Mouse (Mus musculus) urinary bladder, postnatal 25 days (tissue): ENCODE measurements around the gene Tagln2.

Experiments used
- DNase-seq: peaks from one replicate; pipeline ENCODE4 v3.0.0; 2022; ENCODE audit warnings: low spot score

Gene Tagln2

GRCm38 (mm10) chr1:172503111-172503997 lies 3.5 kb downstream of the Tagln2 start:
- DNase-seq: peak; percentile 52

GRCm38 (mm10) chr1:172504756-172505155 lies 4.9 kb downstream of the Tagln2 start:
- DNase-seq: no peak

- DNase-seq: no peak
These were observed 7.2 kb downstream of the Tagln2 start for GRCm38 (mm10) chr1:172507001-172507400.

DNA sequence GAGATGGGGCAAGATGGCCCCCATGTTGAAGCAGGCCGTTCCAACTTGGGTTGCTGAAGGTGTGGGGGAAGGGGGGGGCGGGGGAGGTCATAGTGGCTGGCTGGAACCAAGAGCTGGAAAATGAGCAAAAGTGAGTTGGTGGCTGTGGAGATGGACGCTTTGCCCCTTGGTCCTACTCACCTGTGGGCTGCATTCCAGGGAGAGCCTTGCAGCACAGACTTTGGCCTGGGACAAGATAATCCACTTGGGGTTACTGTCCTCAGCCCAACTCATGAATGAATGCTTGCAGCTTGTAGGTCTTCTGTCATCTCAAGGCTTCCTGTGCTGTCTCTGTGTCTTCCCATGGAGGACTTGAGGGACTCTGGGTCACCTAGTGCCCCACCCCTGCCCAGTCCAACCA lies 7.9 kb downstream of the Tagln2 start:
- DNase-seq: no peak

DNA sequence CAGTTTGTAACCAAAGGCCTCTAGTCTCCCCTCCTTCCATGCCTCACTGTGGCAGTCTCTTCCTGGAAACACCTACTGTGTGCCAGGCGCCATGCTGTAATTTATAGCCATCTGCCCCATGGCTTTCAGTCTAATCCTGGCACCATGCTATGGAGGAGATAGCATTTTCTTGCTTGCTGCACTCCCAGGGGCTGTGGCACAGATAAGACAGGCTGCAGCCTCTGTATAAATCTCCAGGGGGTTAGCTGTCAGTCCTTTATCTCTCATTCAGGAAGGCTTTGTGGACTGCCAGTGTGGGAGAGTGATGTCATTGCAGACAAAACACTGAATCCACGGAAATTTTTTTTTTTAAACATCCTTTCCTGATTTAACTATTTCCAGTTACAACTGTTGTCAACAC lies 8.3 kb downstream of the Tagln2 start:
- DNase-seq: no peak

DNA sequence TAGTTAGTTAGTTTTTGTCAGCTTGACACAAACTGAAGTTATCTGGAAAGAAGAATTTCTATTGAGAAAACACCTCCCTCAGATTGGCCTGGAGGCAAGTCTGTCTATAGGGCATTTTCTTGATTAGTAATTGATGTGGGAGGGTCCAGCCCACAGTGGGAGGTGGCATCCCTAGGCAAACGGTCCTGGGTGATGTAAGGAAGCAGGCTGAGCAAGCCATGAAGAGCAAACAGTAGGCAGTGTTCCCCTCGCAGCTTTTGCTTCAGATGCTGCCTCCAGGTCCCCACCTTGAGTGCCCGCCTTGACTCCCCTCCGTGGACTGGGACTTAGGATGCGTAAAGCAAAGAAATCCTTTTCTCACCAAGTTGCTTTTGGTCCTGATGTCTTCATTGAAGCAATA lies 9.4 kb downstream of the Tagln2 start:
- no peak for DNase-seq

DNA sequence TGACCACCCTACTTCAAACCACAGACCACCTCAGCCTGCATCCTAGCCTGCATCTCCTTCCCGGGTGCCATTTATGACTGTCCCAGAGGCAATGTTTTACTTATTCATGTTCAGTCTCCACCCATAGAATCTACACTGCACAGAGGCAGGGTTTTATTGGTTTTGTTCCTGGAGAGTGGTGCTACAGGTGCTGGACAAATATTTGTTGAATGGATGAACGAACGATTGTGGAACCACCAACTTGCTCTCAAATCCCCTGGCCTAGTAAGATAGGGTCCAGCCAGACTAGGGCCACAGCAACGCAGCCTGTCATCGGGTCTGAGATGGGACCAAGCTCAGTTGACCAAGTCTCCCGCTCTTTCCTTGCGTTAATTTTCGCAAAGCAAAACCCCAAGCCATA lies 10.1 kb downstream of the Tagln2 start:
- DNase-seq: no peak

DNA sequence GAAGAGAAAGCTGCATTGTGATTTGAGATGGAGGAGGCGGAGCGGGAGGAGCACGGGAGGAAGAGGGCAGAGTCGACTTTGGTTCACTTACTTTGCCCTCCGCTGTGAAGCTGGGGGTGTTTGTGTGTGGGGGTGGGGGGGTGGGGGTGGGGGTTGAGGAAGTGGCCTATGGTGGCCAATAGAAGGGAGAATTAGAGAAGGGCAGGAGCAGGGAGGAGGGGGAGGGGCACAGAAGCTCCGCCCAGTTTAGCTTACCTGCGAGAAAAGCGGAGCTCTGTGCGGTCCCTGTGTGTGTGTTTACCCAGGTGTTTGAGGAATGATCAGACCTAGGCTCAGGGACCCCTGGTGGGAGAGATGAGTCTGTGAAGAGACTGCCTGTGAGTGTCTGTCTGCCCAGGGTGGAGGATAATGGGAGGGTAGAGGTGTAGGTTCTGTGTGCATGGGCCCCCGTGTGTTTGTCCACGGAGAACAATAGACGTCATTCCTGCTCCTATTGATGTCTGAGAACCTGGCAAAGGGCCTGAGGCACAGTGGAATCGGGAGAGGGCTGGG lies 10.7 kb downstream of the Tagln2 start:
- no peak for DNase-seq

DNA sequence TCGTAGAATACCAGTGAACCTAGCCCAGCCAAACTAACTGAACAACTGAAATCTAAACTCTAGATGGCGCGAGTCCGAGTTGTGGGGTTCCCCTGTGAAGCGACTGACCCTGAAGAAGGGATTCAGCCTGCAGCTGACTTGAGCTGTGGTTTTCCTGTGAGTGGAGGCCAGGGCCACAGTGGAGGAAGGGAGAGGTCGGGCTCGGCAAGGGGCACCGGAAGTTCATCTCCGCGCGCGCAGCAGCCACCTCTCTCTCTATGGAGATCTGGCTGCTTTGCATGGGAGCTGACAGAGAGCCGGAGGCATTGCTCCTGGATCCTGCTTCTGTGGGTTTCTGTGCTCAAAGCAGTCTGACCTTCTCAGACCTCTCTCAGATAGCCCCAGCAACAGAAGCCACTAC lies 13.1 kb downstream of the Tagln2 start:
- DNase-seq: no peak

DNA sequence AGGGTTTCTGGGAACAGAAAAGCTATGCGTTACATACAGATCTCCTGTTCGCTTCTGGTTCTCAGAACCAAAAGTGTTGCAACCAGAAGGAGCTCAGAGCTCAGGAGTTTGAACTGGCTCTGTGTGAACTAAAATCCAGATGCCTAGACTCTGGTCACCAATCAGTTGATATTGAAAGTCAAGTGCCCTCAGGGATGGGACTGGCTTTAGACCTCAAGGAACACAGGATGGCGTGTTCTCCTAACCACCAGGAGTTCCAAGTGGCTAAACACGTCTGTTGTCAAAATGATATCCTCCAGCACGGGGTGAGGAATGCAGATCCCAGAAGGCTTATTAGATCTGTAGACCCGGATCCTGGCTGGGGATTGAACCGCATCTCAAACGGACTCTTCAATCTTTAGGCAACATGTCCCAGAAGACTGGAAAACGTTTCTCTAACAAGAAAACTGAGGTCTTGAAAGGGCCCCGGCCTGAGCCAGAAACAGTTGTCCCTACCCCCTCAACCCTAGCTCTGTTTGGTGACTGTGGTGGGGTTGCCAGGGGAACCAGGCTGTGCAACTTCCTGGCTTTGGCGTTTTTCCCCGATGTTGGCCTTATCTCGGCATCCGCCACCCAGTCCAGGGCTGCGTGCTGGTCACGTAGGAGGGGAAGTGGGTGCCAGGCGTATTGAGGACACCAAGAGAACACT lies 13.8 kb downstream of the Tagln2 start:
- DNase-seq: no peak

DNA sequence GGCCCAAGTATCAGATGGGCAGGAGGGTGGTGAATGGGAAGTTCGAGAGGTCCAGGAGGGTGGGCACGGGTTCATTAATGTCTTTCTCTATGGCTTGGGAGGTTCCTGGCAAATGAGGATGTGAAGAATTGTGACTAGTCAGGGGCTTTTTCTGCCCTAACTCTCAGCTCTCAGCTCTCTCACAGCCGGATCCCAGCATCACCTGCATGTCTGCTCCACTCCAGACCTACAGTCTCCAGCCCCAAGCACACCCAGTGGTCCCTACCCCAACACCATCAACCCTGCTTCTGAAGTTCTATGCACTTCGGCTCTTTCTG lies 14.3 kb downstream of the Tagln2 start:
- DNase-seq: no peak

DNA sequence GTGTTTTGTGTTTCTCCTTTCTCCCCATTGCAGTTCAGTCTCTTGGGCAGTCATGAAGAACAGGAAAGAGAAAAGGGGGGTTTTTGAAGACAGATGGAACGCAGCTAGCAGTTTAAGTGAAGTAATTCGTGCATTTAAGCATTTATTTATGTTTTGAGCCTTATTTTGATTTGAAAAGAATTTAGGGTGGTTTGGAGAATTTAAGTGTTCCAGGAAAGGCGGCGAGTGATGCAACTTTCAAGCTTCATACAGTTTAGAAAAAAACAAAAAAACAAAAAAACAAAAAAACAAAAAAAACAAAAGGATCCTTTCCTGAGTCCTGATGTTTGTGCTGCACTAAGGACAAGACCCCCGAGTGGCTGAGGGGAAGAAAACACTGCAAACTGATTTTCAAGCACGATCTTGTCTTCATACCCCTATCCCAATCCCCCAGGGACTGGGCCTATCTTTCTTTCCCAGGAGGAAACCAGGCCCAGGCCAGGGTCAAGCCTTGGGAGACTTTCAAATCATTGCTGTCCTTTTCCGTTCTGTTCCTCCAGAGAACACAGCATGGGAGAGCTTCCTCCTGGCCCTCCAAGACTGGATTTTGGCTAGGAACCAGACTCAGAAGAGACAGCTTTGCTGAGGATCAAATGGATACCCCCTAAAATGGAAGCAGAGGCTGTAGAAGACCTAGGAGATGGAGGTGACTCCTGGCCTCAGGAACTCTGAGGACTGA lies 14.9 kb downstream of the Tagln2 start:
- DNase-seq: no peak

GRCm38 (mm10) chr1:172515396-172515795 lies 15.5 kb downstream of the Tagln2 start:
- no peak for DNase-seq

GRCm38 (mm10) chr1:172518013-172518412 lies 18.2 kb downstream of the Tagln2 start:
- DNase-seq: no peak

- DNase-seq: no peak
These were observed 19.8 kb downstream of the Tagln2 start for GRCm38 (mm10) chr1:172519644-172520043.

- peak; percentile 66 for DNase-seq
These were observed 21.0 kb downstream of the Tagln2 start, which contains the start of gene Cfap45 for GRCm38 (mm10) chr1:172520576-172521440. Cfap45 (plus strand) TSS chr1:172520801.

GRCm38 (mm10) chr1:172522524-172522923 lies 22.7 kb downstream of the Tagln2 start:
- DNase-seq: no peak

GRCm38 (mm10) chr1:172523699-172524101 lies 23.9 kb downstream of the Tagln2 start:
- DNase-seq: no peak

DNA sequence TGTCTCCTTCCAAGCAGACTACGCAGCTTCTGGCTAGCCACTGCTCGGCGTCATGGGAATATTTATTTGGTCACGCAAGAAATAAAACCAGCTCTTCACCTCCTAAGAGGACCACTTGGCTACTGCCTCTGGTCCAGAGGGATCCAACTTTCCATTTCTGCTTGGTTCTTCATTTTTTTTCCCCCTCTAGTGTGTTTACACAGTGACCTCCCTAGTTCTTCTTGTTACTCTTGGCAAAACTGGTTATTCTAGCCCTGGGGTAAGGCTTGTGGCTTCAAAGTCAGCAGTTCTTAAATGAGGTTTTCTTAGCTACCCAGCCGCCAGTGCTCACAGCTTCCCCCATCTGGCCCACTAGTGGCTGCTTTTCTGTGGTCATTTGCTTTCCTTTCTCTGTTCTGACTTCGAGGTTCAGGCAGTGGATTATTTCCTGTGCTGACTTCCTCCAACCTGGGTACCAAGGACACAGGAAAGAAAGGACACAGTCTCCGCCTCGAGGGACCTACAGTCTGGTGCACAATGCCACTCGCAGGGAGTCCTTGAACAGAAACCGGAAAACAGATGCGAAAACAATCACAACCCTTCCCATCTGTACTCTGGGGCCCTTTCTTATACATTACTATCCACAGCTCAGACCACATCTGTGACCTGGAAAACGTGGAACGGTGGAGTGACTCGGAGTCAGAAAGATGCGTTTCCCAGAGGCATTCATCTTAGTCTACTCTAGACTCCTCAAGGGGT lies 25.3 kb downstream of the Tagln2 start:
- no peak for DNase-seq

GRCm38 (mm10) chr1:172525971-172526370 lies 26.1 kb downstream of the Tagln2 start:
- DNase-seq: no peak
